Mouse (Mus musculus): ENCODE results near the gene Vmn1r211.
"Not testable (repeated sequence)": the region's sequence is repeated elsewhere in the genome, so short reads cannot be mapped to it uniquely, and the experiment has no call there.

The Vmn1r211 gene

DNA sequence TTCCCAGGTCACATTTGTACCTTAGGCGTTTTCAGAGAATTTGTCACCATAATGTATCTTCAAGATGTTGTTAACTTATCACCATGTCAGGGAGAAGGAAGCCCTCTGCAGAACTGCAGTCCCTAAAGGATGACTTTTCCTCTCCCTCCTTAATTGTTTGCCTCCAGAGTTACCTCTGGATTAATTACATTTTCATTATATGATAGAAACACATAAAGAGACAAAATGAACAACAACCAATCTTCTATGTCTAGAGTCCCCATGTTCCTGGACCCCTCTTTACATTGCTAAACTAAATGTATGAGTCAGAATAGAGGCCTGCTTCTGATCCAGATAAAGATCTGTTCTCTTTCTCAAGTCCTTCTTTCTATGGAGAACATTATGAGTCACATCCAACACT lies at the start of gene Vmn1r211:
Gene Vmn1r211, minus strand, starts transcription at position 101 of the 400 bp plus-strand sequence.
- no peak for DNase-seq (ENCODE audit: low read depth)

DNA sequence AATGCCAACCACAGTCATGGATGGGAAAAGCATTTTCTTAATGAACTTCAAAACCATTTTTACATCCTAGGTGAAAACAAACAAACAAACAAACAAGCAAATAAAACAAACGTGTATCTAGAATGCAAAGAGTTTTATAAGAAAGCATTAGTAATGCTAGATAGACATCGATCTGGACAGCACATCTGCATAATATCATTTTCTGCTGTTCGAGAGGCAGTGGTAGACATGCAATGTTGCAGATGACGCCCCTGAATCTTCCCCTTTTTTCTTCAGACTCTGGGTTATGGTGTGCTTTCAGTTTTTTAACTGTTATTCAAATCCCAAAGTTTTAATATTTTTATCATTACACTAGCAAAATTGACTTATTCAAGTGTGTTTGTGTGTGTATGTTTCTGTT lies 26.7 kb upstream of the Vmn1r211 start, which contains the start of gene Vmn1r212:
Gene Vmn1r212, minus strand, starts transcription at position 101 of the 400 bp plus-strand sequence.
- no peak for DNase-seq (ENCODE audit: low read depth)

- no peak for DNase-seq (ENCODE audit: low read depth)
These were observed 21.9 kb upstream of the Vmn1r211 start for GRCm38 (mm10) chr13:22879257-22879656.

GRCm38 (mm10) chr13:22854760-22855159 lies 2.6 kb downstream of the Vmn1r211 start:
- no peak for DNase-seq (ENCODE audit: low read depth)

DNA sequence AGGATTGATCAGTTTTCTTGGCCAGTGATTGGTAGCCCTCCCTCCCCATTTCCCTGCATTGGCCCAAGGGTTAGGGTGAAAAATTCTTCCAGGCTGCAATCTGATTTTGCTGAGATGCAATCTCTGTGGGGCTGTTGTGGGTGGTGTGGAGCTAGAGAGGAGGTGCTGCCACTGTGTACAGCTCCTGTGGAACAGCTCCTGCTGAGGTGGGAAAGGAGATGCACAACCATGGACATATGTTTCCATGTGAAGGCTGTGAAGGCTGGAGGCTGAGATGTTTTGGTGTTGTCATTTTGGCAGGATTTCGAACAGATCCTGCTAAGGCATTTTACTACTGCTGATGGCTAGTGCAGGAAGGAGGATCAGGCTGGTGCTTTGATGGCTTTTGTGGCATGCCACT lies 10.6 kb downstream of the Vmn1r211 start:
- no peak for DNase-seq (ENCODE audit: low read depth)

DNA sequence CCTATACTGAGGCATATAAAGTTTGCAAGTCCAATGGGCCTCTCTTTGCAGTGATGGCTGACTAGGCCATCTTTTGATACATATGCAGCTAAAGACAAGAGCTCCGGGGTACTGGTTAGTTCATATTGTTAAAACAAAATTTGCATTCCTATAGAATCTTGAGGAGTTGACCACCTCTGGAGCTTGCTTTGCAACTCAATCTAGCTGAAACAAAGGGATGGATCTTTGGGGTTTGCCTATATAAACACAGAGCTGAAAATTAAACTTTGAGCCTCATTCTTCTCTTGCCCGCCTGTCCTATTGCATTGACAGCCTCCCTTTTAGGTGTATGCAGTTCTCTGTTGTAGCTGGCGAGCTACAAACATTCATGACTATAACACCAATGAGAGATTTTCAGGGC lies 13.1 kb downstream of the Vmn1r211 start:
- DNase-seq (ENCODE audit: low read depth): not testable (repeated sequence)

DNA sequence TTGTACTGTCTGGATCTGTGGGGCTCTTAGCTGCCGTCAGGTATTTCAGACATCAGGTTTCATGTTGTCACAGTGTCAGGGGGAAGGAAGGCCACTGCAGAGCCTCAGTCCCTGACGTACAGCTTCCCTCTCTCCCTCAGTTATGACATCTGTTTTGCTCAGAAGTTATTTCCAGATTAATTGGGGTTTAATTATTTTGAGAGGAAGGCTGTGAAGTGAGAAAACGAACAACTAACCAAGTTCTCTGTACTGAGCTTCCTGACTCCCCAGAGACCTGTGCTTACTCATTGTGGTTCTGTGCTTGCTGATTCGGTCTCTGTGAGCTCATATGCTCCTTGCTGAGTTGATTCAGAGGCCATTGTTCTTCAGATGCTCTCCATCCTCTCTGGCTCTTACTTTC lies 26.1 kb downstream of the Vmn1r211 start, which contains the start of gene Vmn1r210:
Gene Vmn1r210, minus strand, starts transcription at position 101 of the 400 bp plus-strand sequence.
- no peak for DNase-seq (ENCODE audit: low read depth)

GRCm38 (mm10) chr13:22829395-22829794 lies 28.0 kb downstream of the Vmn1r211 start:
- not testable (repeated sequence) for DNase-seq (ENCODE audit: low read depth)

- DNase-seq (ENCODE audit: low read depth): not testable (repeated sequence)
These were observed 35.8 kb downstream of the Vmn1r211 start for GRCm38 (mm10) chr13:22821601-22822000.

- DNase-seq (ENCODE audit: low read depth): not testable (repeated sequence)
These were observed 47.8 kb downstream of the Vmn1r211 start, which contains the start of gene Vmn1r209 for GRCm38 (mm10) chr13:22809582-22809981. Vmn1r209 (minus strand) TSS chr13:22809682.
